Mouse (Mus musculus): ENCODE data around the gene Atp2c2. TPM values are rescaled to one million over a fixed set of nuclear protein-coding genes. Genes with fewer than 3 reads are reported as not detected.

The Atp2c2 gene
- polyA plus RNA-seq (2014; fragmentation: Nextera tagmentation; extraction: Ambion mirVana), result 2.6 and 3.7 TPM in 2 replicates

- Histone ChIP-seq H3K36me3 (ENCODE audit: control insufficient read depth, insufficient read depth, low read length) (no peaks in the 10 kb centered on the region), H3K9me3 (ENCODE audit: control insufficient read depth, low read depth, low read length) (no peaks in the 10 kb centered on the region), H3K4me1 (ENCODE audit: control insufficient read depth, insufficient read depth, low read length) (peaks cover 8% of the 10 kb centered on the region), H3K9ac (replicated peaks; ENCODE audit: low read depth, low read length) (0 out of 2 replicates have a peak within 1 kb of the TSS, but pooled peaks have one; percentile 25), H3K4me2 (replicated peaks; ENCODE audit: low read depth, low read length) (peak within 1 kb of the TSS; percentile 42), H3K27ac (ENCODE audit: low read length) (peak within 1 kb of the TSS; percentile 16; the same call in 1 of the 2 replicates), H3K4me3 (ENCODE audit: low read depth, low read length) (peak within 1 kb of the TSS; percentile 25), H3K27me3 (ENCODE audit: control insufficient read depth, insufficient read depth, low read length) (peaks cover 3% of the 10 kb centered on the region; the same call in 1 of the 2 replicates)
- peak; percentile 68; the same call in 1 of the 2 replicates for ATAC-seq (ENCODE audit: insufficient number of reproducible peaks, insufficient read depth, low FRiP score, low read depth)
- 4% methylated on average over 26 of the region's 26 CpGs for WGBS
These were observed at the start of gene Atp2c2 for GRCm38 (mm10) chr8:119699549-119700134. Gene Atp2c2 (plus strand): TSS chr8:119700009.

GRCm38 (mm10) chr8:119651324-119651723 lies 48.5 kb upstream of the Atp2c2 start:
- Histone ChIP-seq H3K9me3 (ENCODE audit: control insufficient read depth, low read depth, low read length) (no peaks in the 10 kb centered on the region), H3K27me3 (ENCODE audit: control insufficient read depth, insufficient read depth, low read length) (no peaks in the 10 kb centered on the region), H3K36me3 (ENCODE audit: control insufficient read depth, insufficient read depth, low read length) (no peaks in the 10 kb centered on the region), H3K4me2 (replicated peaks; ENCODE audit: low read depth, low read length) (no peak overlapping the region), H3K27ac (ENCODE audit: low read length) (no peak overlapping the region), H3K9ac (replicated peaks; ENCODE audit: low read depth, low read length) (no peak overlapping the region), H3K4me3 (ENCODE audit: low read depth, low read length) (no peak overlapping the region), H3K4me1 (ENCODE audit: control insufficient read depth, insufficient read depth, low read length) (0 out of 2 replicates have a peak, but pooled peaks cover 11% of the 10 kb centered on the region)
- WGBS, result 18% methylated on average over 2 of the region's 2 CpGs
- ATAC-seq (ENCODE audit: insufficient number of reproducible peaks, insufficient read depth, low FRiP score, low read depth), result peak; percentile 57; the same call in 1 of the 2 replicates

DNA sequence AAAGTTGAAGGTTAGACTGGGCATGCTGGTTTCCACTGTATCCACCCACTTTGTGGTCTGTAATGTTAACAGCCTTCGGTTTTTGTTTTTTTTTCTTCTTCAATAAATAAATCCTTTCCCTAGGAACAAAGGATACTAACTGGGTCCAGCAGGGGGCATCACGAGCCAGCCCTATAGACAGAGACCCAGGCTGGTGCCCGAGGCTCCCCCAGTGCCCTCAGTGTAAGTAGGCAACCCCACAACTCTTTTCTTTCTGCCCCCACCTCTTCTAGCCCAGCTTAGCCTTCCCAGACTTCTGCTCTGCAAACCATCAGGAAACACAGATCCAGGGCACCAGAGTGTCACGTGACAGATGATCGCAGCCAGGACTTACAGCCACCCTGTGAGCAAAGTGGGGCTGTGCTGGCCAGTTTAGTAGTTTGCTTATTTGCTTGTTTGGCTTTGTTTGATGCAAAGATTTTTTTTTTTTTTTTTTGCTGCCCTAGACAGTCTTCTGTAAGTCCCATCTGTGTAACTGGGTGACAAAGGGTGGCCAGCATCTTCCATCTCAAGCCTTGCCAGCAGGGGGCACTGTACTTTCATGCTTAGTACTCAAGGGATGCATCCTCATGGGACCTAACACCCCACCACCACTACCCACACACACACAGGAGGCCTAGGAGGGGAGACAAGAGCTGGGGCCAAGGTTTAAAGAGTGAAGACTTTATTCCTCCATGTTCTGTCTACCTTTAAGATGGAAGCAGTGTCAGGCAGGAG lies 42.9 kb upstream of the Atp2c2 start:
- Histone ChIP-seq H3K4me3 (ENCODE audit: low read depth, low read length) (no peak overlapping the region), H3K4me2 (replicated peaks; ENCODE audit: low read depth, low read length) (no peak overlapping the region), H3K9me3 (ENCODE audit: control insufficient read depth, low read depth, low read length) (no peaks in the 10 kb centered on the region), H3K9ac (replicated peaks; ENCODE audit: low read depth, low read length) (no peak overlapping the region), H3K27me3 (ENCODE audit: control insufficient read depth, insufficient read depth, low read length) (no peaks in the 10 kb centered on the region), H3K27ac (ENCODE audit: low read length) (no peak overlapping the region), H3K36me3 (ENCODE audit: control insufficient read depth, insufficient read depth, low read length) (no peaks in the 10 kb centered on the region), H3K4me1 (ENCODE audit: control insufficient read depth, insufficient read depth, low read length) (peaks cover 17% of the 10 kb centered on the region)
- no peak for ATAC-seq (ENCODE audit: insufficient number of reproducible peaks, insufficient read depth, low FRiP score, low read depth)
- 46% methylated on average over 5 of the region's 5 CpGs for WGBS

DNA sequence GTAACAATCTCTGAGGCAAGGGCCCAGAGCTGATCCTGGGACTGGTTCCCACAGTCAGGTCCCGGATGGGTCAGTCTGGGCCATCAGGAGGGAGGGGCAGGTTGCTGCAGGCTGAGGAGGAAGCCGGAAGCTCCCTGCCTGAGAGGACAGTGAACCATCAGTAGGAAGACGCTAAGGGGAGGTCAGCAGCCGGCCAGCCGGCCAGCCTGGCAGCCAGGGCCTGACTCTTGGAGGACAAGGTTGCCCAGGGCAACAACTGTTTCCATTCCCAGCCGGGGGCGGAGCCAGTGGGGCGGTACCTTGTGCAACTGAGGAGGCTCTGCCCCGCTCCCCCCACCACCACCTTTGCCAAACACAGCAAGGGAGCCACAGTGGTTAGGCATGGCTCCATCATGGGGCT lies 38.7 kb upstream of the Atp2c2 start:
- Histone ChIP-seq H3K4me2 (replicated peaks; ENCODE audit: low read depth, low read length) (no peak overlapping the region), H3K9ac (replicated peaks; ENCODE audit: low read depth, low read length) (no peak overlapping the region), H3K36me3 (ENCODE audit: control insufficient read depth, insufficient read depth, low read length) (no peaks in the 10 kb centered on the region), H3K4me1 (ENCODE audit: control insufficient read depth, insufficient read depth, low read length) (peaks cover 22% of the 10 kb centered on the region), H3K27ac (ENCODE audit: low read length) (no peak overlapping the region; the same call in 1 of the 2 replicates), H3K4me3 (ENCODE audit: low read depth, low read length) (no peak overlapping the region), H3K9me3 (ENCODE audit: control insufficient read depth, low read depth, low read length) (no peaks in the 10 kb centered on the region), H3K27me3 (ENCODE audit: control insufficient read depth, insufficient read depth, low read length) (no peaks in the 10 kb centered on the region)
- peak; percentile 53 for ATAC-seq (ENCODE audit: insufficient number of reproducible peaks, insufficient read depth, low FRiP score, low read depth)
- 10% methylated on average over 9 of the region's 9 CpGs for WGBS

- no peak overlapping the region for H3K27ac ChIP-seq (ENCODE audit: low read length)
- no peak overlapping the region for H3K4me2 ChIP-seq (replicated peaks; ENCODE audit: low read depth, low read length)
- H3K27me3 ChIP-seq (ENCODE audit: control insufficient read depth, insufficient read depth, low read length), result no peaks in the 10 kb centered on the region
- H3K9ac ChIP-seq (replicated peaks; ENCODE audit: low read depth, low read length), result no peak overlapping the region
- H3K9me3 ChIP-seq (ENCODE audit: control insufficient read depth, low read depth, low read length), result no peaks in the 10 kb centered on the region
- H3K4me1 ChIP-seq (ENCODE audit: control insufficient read depth, insufficient read depth, low read length), result peaks cover 27% of the 10 kb centered on the region
- no peak for ATAC-seq (ENCODE audit: insufficient number of reproducible peaks, insufficient read depth, low FRiP score, low read depth)
- WGBS, result 73% methylated on average over 6 of the region's 6 CpGs
- H3K4me3 ChIP-seq (ENCODE audit: low read depth, low read length), result no peak overlapping the region
- no peaks in the 10 kb centered on the region for H3K36me3 ChIP-seq (ENCODE audit: control insufficient read depth, insufficient read depth, low read length)
These were observed 37.9 kb upstream of the Atp2c2 start for GRCm38 (mm10) chr8:119661892-119662291.

GRCm38 (mm10) chr8:119663440-119663839 lies 36.4 kb upstream of the Atp2c2 start:
- 63% methylated on average over 11 of the region's 11 CpGs for WGBS

DNA sequence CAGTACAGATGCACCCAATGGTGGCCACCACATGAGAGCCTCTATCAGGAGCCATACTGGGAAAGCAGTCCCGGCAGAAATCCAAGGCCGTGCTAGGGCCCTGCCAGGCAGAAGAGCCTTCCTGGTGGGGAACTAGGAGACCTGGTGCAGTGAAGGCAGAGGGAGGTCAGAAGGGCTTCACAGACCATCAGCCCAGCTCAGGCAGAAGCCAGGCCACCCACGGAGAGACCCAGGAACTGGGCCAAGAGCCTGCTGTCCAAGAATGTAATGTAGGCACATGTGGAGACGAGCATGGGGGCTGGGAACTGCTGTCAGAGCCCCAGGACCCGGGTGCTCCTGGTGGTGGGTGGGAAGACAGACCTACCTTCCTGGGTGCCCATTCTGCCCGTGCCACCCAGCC lies 34.5 kb upstream of the Atp2c2 start:
- no peak overlapping the region for H3K4me3 ChIP-seq (ENCODE audit: low read depth, low read length)
- no peaks in the 10 kb centered on the region for H3K9me3 ChIP-seq (ENCODE audit: control insufficient read depth, low read depth, low read length)
- H3K4me1 ChIP-seq (ENCODE audit: control insufficient read depth, insufficient read depth, low read length), result peaks cover 27% of the 10 kb centered on the region
- H3K27me3 ChIP-seq (ENCODE audit: control insufficient read depth, insufficient read depth, low read length), result no peaks in the 10 kb centered on the region
- H3K9ac ChIP-seq (replicated peaks; ENCODE audit: low read depth, low read length), result no peak overlapping the region
- H3K27ac ChIP-seq (ENCODE audit: low read length), result no peak overlapping the region
- no peak for ATAC-seq (ENCODE audit: insufficient number of reproducible peaks, insufficient read depth, low FRiP score, low read depth)
- WGBS, result 70% methylated on average over 6 of the region's 6 CpGs
- no peaks in the 10 kb centered on the region for H3K36me3 ChIP-seq (ENCODE audit: control insufficient read depth, insufficient read depth, low read length)
- no peak overlapping the region for H3K4me2 ChIP-seq (replicated peaks; ENCODE audit: low read depth, low read length)

More at GRCm38 (mm10) chr8:119663440-119663839, 36.4 kb upstream of the Atp2c2 start:
- no peak overlapping the region for H3K27ac ChIP-seq (ENCODE audit: low read length)
- no peak overlapping the region for H3K4me2 ChIP-seq (replicated peaks; ENCODE audit: low read depth, low read length)
- H3K4me1 ChIP-seq (ENCODE audit: control insufficient read depth, insufficient read depth, low read length), result peaks cover 27% of the 10 kb centered on the region
- no peak overlapping the region for H3K4me3 ChIP-seq (ENCODE audit: low read depth, low read length)
- no peaks in the 10 kb centered on the region for H3K36me3 ChIP-seq (ENCODE audit: control insufficient read depth, insufficient read depth, low read length)
- no peak for ATAC-seq (ENCODE audit: insufficient number of reproducible peaks, insufficient read depth, low FRiP score, low read depth)
- H3K9me3 ChIP-seq (ENCODE audit: control insufficient read depth, low read depth, low read length), result no peaks in the 10 kb centered on the region
- no peaks in the 10 kb centered on the region for H3K27me3 ChIP-seq (ENCODE audit: control insufficient read depth, insufficient read depth, low read length)
- H3K9ac ChIP-seq (replicated peaks; ENCODE audit: low read depth, low read length), result no peak overlapping the region

GRCm38 (mm10) chr8:119666219-119666951 lies 33.4 kb upstream of the Atp2c2 start, which contains the start of gene Wfdc1:
Gene Wfdc1 (plus strand): TSS chr8:119666365.
- H3K27ac ChIP-seq (ENCODE audit: low read length), result no peak within 1 kb of the TSS
- no peak within 1 kb of the TSS for H3K4me2 ChIP-seq (replicated peaks; ENCODE audit: low read depth, low read length)
- 21% methylated on average over 14 of the region's 14 CpGs for WGBS
- no peak within 1 kb of the TSS for H3K9ac ChIP-seq (replicated peaks; ENCODE audit: low read depth, low read length)
- H3K4me1 ChIP-seq (ENCODE audit: control insufficient read depth, insufficient read depth, low read length), result peaks cover 26% of the 10 kb centered on the region
- H3K9me3 ChIP-seq (ENCODE audit: control insufficient read depth, low read depth, low read length), result no peaks in the 10 kb centered on the region
- H3K4me3 ChIP-seq (ENCODE audit: low read depth, low read length), result no peak within 1 kb of the TSS
- H3K27me3 ChIP-seq (ENCODE audit: control insufficient read depth, insufficient read depth, low read length), result no peaks in the 10 kb centered on the region
- no peaks in the 10 kb centered on the region for H3K36me3 ChIP-seq (ENCODE audit: control insufficient read depth, insufficient read depth, low read length)
- no peak for ATAC-seq (ENCODE audit: insufficient number of reproducible peaks, insufficient read depth, low FRiP score, low read depth)

All from stomach, embryonic 14.5 days (tissue).